Mouse (Mus musculus): ENCODE measurements around the gene Dmrtc1c2. TPM values are rescaled to one million over a fixed set of nuclear protein-coding genes. Genes with fewer than 3 reads are reported as not detected.
"Not testable (repeated sequence)": the region's sequence is repeated elsewhere in the genome, so short reads cannot be mapped to it uniquely, and the experiment has no call there.

Gene Dmrtc1c2
- total RNA-seq (2021), result not detected
- long read RNA-seq, experiment 1, result 0 reads
- long read RNA-seq, experiment 2, result 0 reads

DNA sequence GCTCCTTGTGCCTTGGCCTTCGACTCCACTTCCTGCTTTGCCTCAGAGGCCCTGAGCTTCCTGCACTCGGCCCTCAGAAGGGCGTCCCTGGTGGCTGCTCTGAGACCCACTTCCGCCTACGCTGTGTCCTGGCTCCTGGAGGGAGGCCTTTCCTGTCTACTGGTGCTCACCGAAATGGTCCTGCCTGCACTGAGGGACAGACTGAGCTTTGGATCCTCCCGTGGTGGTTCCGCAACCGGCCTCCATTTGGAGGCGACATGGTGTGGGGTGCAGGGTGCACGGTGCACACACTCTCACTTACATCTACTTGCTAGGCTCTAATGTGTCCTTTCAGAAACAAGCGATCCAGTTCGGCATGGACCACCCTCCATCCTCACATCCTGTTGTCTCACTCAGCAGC lies at the start of gene Dmrtc1c2:
Gene Dmrtc1c2, minus strand, starts transcription at position 101 of the 400 bp plus-strand sequence.
- DNase-seq (ENCODE audit: low spot score in 2 of 2), result not testable (repeated sequence)

DNA sequence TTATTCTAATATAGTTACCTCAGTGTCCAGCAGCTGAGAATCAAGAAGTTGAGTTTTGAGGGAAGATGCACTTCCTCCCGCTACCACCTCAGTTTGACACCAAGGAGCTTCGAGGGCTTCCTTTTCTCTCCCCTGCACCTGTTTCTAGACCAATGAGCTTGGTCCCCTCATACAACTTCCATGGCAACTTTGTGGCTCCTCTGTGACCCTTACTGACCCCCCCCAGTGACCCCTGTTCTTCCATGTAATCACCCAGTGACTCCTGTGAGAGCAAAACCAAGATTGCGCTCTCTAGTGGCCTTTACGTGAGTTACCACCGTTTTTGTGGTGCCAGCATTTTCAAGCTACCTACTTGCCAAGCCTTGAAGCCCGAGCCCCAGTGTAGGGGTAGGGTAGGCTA lies 13.5 kb upstream of the Dmrtc1c2 start, which contains the start of gene 1700031F05Rik:
Gene 1700031F05Rik, minus strand, starts transcription at position 101 of the 400 bp plus-strand sequence.
- no peak for DNase-seq (ENCODE audit: low spot score in 2 of 2)

DNA sequence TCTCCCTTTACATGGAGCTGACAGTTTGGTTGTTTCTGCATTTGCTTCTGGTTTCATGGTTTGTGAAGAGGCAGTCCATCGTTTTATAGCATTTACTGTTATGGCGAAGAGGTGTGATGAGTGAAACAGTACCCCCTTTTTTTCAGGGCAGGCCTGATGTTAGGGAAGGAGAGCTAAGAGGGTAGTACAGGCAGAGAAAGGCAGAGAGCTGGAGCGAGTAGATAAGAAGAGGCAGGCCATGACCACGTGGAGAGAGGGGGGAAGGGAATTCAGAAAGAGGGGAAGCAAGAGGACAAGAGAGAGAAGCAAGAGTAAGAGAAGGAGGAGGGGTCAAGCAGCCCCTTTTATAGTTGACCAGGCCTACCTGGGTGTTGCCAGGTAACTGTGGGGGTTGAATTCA lies 42.1 kb downstream of the Dmrtc1c2 start:
- no peak for DNase-seq (ENCODE audit: low spot score in 2 of 2)

DNA sequence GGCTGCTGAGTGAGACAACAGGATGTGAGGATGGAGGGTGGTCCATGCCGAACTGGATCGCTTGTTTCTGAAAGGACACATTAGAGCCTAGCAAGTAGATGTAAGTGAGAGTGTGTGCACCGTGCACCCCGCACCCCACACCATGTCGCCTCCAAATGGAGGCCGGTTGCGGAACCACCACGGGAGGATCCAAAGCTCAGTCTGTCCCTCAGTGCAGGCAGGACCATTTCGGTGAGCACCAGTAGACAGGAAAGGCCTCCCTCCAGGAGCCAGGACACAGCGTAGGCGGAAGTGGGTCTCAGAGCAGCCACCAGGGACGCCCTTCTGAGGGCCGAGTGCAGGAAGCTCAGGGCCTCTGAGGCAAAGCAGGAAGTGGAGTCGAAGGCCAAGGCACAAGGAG lies 51.8 kb downstream of the Dmrtc1c2 start, which contains the start of gene Dmrtc1c1:
Gene Dmrtc1c1, plus strand, starts transcription at position 301 of the 400 bp plus-strand sequence.
- DNase-seq (ENCODE audit: low spot score in 2 of 2), result not testable (repeated sequence)

Other genes with a start within 250 kb of the Dmrtc1c2 start
- 10 to 100 TPM; 17.3 to 17.8 TPM for gene Phka1, start 210.4 kb downstream of the Dmrtc1c2 start, total RNA-seq (2021)
- gene Gm3880, start 167.6 kb downstream of the Dmrtc1c2 start, total RNA-seq (2021), result not detected
- gene Gm9112, start 147.0 kb downstream of the Dmrtc1c2 start, total RNA-seq (2021), result not detected
- not detected for gene Dmrtc1b, start 146.8 kb downstream of the Dmrtc1c2 start, total RNA-seq (2021)
- not detected for gene Dmrtc1c1, start 51.7 kb downstream of the Dmrtc1c2 start, total RNA-seq (2021)
- gene 1700031F05Rik, start 13.4 kb upstream of the Dmrtc1c2 start, total RNA-seq (2021), result not detected
- gene Dmrtc1a, start 54.1 kb upstream of the Dmrtc1c2 start, total RNA-seq (2021), result 1 to 10 TPM; 6.5 to 7.9 TPM
- gene 1700011M02Rik, start 54.3 kb upstream of the Dmrtc1c2 start, total RNA-seq (2021), result not detected
- not detected for gene 1700018G05Rik, start 73.8 kb upstream of the Dmrtc1c2 start, total RNA-seq (2021)

Data from left cerebral cortex, adult 18-20 months (tissue).